Mouse (Mus musculus): Measurements from ENCODE around the gene Cisd3. TPM values are rescaled to one million over a fixed set of nuclear protein-coding genes. Genes with fewer than 3 reads are reported as not detected.

Cisd3 gene
- polyA plus RNA-seq, 1 experiment, result 420 TPM

GRCm38 (mm10) chr11:97659990-97660714 lies 25.5 kb upstream of the Cisd3 start:
- H3K4me1 ChIP-seq (ENCODE audit: control insufficient read depth, insufficient read depth, insufficient read length, low read length), result peaks cover 5% of the 10 kb centered on the region
- H3K27ac ChIP-seq (replicated peaks; ENCODE audit: low read depth, low read length), result peak overlapping the region; percentile 90
- H3K4me3 ChIP-seq (ENCODE audit: insufficient read depth, low read depth, low read length), result peak overlapping the region; percentile 97

- Histone ChIP-seq H3K4me1 (ENCODE audit: control insufficient read depth, insufficient read depth, insufficient read length, low read length) (peaks cover 5% of the 10 kb centered on the region), H3K27ac (replicated peaks; ENCODE audit: low read depth, low read length) (peak overlapping the region; percentile 90)
Measured at GRCm38 (mm10) chr11:97660734-97661647, 24.6 kb upstream of the Cisd3 start.

GRCm38 (mm10) chr11:97661648-97662133 lies 23.9 kb upstream of the Cisd3 start:
- Histone ChIP-seq H3K4me3 (ENCODE audit: insufficient read depth, low read depth, low read length) (peak overlapping the region; percentile 76), H3K4me1 (ENCODE audit: control insufficient read depth, insufficient read depth, insufficient read length, low read length) (peaks cover 5% of the 10 kb centered on the region), H3K27ac (replicated peaks; ENCODE audit: low read depth, low read length) (peak overlapping the region; percentile 90)

More at GRCm38 (mm10) chr11:97660734-97661647, 24.6 kb upstream of the Cisd3 start:
- H3K4me3 ChIP-seq (ENCODE audit: insufficient read depth, low read depth, low read length), result peak overlapping the region; percentile 76

- Histone ChIP-seq H3K4me3 (ENCODE audit: insufficient read depth, low read depth, low read length) (peak overlapping the region; percentile 76), H3K4me1 (ENCODE audit: control insufficient read depth, insufficient read depth, insufficient read length, low read length) (peaks cover 5% of the 10 kb centered on the region), H3K27ac (replicated peaks; ENCODE audit: low read depth, low read length) (peak overlapping the region; percentile 90)
Measured at GRCm38 (mm10) chr11:97662207-97662892, 23.3 kb upstream of the Cisd3 start.

GRCm38 (mm10) chr11:97662893-97663527 lies 22.6 kb upstream of the Cisd3 start, which contains the start of gene Mllt6:
TSS of gene Mllt6 (plus strand) at chr11:97663414.
- H3K27ac ChIP-seq (replicated peaks; ENCODE audit: low read depth, low read length), result peak within 1 kb of the TSS; percentile 90
- peaks cover 5% of the 10 kb centered on the region; the same call in 1 of the 2 replicates for H3K4me1 ChIP-seq (ENCODE audit: control insufficient read depth, insufficient read depth, insufficient read length, low read length)
- peak within 1 kb of the TSS; percentile 88 for H3K4me3 ChIP-seq (ENCODE audit: insufficient read depth, low read depth, low read length)

- H3K27ac ChIP-seq (replicated peaks; ENCODE audit: low read depth, low read length), result peak overlapping the region; percentile 59
- H3K4me1 ChIP-seq (ENCODE audit: control insufficient read depth, insufficient read depth, insufficient read length, low read length), result peaks cover 3% of the 10 kb centered on the region
- H3K4me3 ChIP-seq (ENCODE audit: insufficient read depth, low read depth, low read length), result peak overlapping the region; percentile 88
Measured at GRCm38 (mm10) chr11:97663528-97664338, 21.9 kb upstream of the Cisd3 start.

- peak overlapping the region; percentile 59 for H3K27ac ChIP-seq (replicated peaks; ENCODE audit: low read depth, low read length)
- peaks cover 2% of the 10 kb centered on the region; the same call in 1 of the 2 replicates for H3K4me1 ChIP-seq (ENCODE audit: control insufficient read depth, insufficient read depth, insufficient read length, low read length)
- H3K4me3 ChIP-seq (ENCODE audit: insufficient read depth, low read depth, low read length), result peak overlapping the region; percentile 88
Measured at GRCm38 (mm10) chr11:97664339-97664665, 21.3 kb upstream of the Cisd3 start.

GRCm38 (mm10) chr11:97664771-97665240 lies 20.8 kb upstream of the Cisd3 start:
- Histone ChIP-seq H3K4me3 (ENCODE audit: insufficient read depth, low read depth, low read length) (peak overlapping the region; percentile 46), H3K27ac (replicated peaks; ENCODE audit: low read depth, low read length) (no peak overlapping the region), H3K4me1 (ENCODE audit: control insufficient read depth, insufficient read depth, insufficient read length, low read length) (peaks cover 2% of the 10 kb centered on the region; the same call in 1 of the 2 replicates)

GRCm38 (mm10) chr11:97665431-97665830 lies 20.2 kb upstream of the Cisd3 start:
- Histone ChIP-seq H3K27ac (replicated peaks; ENCODE audit: low read depth, low read length) (no peak overlapping the region), H3K4me3 (ENCODE audit: insufficient read depth, low read depth, low read length) (peak overlapping the region; percentile 46; the same call in 1 of the 2 replicates), H3K4me1 (ENCODE audit: control insufficient read depth, insufficient read depth, insufficient read length, low read length) (peaks cover 2% of the 10 kb centered on the region; the same call in 1 of the 2 replicates)

GRCm38 (mm10) chr11:97666221-97666620 lies 19.4 kb upstream of the Cisd3 start:
- H3K27ac ChIP-seq (replicated peaks; ENCODE audit: low read depth, low read length), result no peak overlapping the region
- peaks cover 2% of the 10 kb centered on the region; the same call in 1 of the 2 replicates for H3K4me1 ChIP-seq (ENCODE audit: control insufficient read depth, insufficient read depth, insufficient read length, low read length)
- H3K4me3 ChIP-seq (ENCODE audit: insufficient read depth, low read depth, low read length), result no peak overlapping the region

- H3K27ac ChIP-seq (replicated peaks; ENCODE audit: low read depth, low read length), result no peak overlapping the region
- peaks cover 2% of the 10 kb centered on the region; the same call in 1 of the 2 replicates for H3K4me1 ChIP-seq (ENCODE audit: control insufficient read depth, insufficient read depth, insufficient read length, low read length)
- no peak overlapping the region for H3K4me3 ChIP-seq (ENCODE audit: insufficient read depth, low read depth, low read length)
Measured at GRCm38 (mm10) chr11:97666794-97667193, 18.8 kb upstream of the Cisd3 start.

- Histone ChIP-seq H3K4me3 (ENCODE audit: insufficient read depth, low read depth, low read length) (no peak overlapping the region), H3K4me1 (ENCODE audit: control insufficient read depth, insufficient read depth, insufficient read length, low read length) (peaks cover 2% of the 10 kb centered on the region; the same call in 1 of the 2 replicates), H3K27ac (replicated peaks; ENCODE audit: low read depth, low read length) (no peak overlapping the region)
Measured at GRCm38 (mm10) chr11:97668160-97668559, 17.5 kb upstream of the Cisd3 start.

- Histone ChIP-seq H3K27ac (replicated peaks; ENCODE audit: low read depth, low read length) (peak overlapping the region; percentile 41), H3K4me1 (ENCODE audit: control insufficient read depth, insufficient read depth, insufficient read length, low read length) (peaks cover 2% of the 10 kb centered on the region; the same call in 1 of the 2 replicates), H3K4me3 (ENCODE audit: insufficient read depth, low read depth, low read length) (no peak overlapping the region)
Measured at GRCm38 (mm10) chr11:97669268-97669667, 16.4 kb upstream of the Cisd3 start.
